Mouse (Mus musculus) 416B (cell line): ENCODE measurements around the gene Rab3il1.
A peak's percentile ranks its signal among the peaks of the same experiment; 100 is the strongest.

ENCODE experiments used
- DNase-seq: peaks from one replicate; pipeline ENCODE4 v3.0.0; 2011; ENCODE audit warnings: low read depth

The Rab3il1 gene

DNA sequence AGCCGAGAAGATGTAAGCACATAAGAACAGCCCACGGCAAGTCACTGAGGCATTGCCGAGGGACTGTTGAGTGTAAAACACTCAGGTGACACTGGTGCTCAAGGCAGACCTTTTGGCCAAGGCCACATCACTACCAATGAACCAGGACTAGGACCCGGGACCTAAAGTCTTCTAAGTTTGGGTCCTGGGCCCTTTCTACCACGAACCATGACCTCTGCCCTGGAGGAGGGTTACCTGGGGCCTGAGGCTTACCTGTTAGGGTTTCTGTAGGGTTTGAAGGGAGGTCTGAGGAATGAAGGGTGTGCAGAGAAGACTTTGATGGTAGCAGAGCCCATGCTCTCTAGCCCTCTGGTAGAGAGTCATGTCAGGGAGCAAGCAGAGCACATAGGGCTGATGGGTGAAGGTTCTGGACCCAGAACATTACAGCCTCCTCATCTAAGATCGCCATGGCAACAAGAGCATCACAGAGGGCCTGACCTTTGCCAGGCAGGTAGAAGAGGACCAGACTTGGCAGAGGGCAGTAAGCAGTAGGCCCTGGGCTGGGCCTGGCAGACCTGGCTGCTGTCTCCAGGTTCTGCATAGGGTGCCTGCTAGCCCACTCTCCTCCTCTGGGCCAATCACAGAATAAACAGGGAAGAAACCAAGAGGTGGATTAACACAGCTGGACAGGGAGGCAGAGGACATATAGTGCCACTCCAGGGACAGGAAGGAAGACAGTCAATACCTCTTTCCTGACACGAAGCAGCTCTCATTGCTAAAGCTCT is at the start of gene Rab3il1, which contains the start of gene Best1:
Gene Rab3il1, plus strand, starts transcription at position 464 of the 764 bp plus-strand sequence.
Gene Best1, minus strand, starts transcription at position 428 of the 764 bp plus-strand sequence.
- DNase-seq, result no peak

DNA sequence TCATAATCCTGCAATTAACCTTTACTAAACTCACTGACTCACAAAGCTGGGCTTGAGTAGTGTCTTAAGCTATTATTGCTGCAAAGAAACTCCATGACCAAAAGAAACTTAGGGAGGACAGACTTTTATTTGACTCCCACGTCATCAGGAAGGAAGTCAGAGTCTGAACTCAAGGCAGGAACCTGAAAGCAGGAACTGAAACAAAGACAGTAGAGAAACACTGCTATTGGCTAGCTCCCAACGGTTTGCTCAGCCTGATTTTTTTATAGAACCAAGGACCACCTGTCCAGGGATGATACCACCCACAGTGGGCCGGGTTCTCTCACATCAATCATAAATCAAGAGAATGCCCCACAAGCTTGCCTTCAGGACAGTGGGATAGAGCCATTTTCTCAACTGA is 49.1 kb upstream of the Rab3il1 start:
- no peak for DNase-seq

DNA sequence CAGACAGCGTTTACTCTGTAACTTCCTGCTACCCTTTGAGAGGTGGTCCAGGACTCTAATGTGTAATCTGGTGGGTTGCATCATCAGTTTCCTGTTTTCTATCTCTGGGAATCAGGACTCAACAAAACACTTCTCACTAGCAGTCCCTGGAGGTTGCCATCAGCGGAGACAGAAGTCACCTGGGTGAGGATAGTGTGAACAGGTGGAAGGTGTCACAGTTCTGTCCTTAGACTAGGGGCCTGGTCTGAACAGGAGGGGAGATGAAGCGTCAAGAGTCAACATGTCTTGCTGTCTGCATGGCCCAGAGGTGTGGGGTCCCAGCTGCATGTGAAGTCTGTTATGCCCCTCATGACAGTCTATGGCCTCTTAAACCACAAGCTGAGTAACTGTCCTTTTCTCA is 48.6 kb upstream of the Rab3il1 start:
- DNase-seq, result no peak

DNA sequence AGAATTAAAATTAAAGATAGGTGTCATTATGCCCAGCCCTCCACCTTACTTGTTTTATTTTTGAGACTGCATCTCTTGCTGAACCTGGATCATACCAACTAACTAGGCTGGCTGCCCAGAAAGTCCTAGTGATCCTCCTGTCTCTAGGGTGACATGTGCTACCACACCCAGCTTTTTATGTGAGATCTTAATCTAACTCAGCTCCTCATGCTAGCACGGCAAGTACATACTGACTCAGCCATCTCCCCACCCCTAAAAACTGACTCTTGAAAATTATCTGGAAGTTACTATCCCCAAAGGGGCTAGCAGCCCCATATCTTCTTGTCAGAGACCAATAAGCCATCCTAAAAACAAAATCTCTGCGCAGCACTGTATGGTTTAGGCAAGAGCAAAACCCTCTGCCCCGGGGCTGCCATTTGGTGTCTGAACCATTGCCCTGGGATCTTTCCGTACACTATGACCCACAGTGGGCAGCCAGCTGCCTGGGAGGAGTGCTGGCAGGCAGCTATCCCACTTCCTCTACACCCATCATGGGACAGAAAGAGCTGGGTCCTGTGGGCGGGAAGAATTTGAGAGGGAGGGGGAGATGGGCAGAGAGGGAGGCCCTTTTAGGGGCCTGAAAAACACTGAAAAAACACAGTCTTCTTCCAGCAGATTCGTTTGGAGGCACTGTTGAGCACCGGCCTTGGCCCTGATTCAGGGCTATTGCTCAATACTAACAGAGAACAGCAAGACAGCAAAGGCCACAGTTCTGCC is 47.2 kb upstream of the Rab3il1 start:
- DNase-seq, result peak; percentile 86

DNA sequence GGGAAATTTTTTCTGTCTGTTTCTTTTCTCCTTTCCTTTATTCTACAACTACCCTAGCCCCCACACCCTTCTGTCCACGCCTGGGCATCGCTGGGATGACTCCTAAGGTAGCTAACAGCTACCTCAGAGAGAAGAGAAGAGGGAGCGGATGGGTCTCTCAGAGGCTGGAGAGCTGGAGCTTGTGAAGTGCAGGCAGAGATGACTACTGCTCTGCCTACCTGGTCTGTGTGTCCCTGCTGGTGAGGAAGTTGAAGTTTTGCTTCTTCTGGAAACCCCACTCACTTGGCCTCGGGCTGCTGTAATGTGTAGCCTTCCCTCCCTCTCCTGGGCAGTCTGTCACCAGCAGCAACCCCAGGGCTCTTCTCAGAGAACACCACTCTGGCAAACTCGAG is 46.7 kb upstream of the Rab3il1 start:
- DNase-seq, result peak; percentile 68

DNA sequence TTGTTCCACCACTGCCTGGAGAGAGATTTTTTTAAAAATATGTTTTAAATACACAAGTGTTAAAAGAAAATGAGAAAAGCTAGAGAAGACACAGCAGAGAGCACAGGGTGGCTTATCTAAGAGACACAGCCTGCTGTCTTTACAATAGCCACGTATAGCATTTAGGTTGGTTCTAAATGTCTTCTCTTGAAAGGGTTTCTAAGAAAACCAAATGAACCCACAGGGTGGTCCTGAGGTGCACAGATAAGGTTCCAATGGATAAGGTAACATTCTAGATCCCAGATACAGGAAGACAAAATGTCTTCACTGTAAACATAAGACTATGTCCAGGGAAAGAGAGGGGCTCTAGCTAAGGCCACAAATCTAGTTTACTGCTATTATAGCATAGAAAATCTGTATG is 46.0 kb upstream of the Rab3il1 start:
- no peak for DNase-seq

DNA sequence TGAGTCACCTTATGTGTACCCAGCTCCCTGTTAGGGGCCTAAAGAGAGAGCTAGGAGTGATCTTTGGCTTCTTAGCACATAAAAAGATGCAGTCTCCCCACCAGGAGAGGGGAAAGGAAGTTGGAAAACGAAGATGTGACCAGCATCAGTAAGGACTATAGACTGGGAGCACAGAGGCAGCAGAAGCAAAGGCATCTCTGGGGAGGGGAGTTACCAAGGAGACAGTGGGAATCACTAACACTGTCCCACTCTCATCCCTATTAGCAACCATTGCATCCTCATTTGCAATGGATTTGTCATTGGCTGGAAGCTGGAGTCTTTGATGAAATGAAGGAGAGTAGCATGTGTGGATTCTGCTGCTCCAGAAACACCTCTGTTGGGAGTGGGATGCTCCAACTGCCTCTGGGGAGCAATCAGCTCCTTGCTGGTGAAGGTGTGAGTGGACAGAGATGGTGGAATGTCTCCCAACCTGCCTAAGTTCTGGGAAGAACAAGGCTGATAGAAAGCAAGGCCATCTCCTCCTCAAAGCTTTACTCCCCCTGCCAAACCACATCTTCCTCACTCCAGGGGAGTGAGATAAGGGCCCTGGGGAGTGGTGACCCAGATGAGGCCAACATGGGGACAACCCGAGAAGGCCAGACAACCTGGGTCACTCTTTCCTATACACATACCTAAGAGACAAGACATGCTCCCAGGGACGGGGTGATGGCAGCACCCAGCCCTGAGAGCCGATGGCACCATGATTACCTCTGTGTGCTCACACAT is 44.7 kb upstream of the Rab3il1 start:
- DNase-seq, result no peak

DNA sequence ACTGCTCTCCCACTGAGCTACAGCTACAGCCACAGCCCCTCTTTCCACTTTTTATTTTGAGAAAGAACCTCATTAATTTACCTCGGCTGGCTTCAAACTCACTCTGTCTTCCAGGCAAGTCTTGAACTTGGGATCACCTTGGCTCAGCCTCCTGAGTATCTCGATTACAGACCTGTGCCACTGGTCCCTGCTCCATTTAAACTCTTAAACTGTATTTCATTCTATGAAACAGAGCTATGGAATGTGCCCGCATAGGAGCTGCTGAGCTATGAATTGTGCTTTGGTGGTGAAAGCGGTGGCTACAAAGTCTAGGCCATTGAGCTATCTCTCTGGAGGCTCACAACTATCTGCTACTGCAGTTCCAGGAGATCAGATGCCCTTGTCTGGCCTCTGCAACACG is 43.5 kb upstream of the Rab3il1 start:
- no peak for DNase-seq

DNA sequence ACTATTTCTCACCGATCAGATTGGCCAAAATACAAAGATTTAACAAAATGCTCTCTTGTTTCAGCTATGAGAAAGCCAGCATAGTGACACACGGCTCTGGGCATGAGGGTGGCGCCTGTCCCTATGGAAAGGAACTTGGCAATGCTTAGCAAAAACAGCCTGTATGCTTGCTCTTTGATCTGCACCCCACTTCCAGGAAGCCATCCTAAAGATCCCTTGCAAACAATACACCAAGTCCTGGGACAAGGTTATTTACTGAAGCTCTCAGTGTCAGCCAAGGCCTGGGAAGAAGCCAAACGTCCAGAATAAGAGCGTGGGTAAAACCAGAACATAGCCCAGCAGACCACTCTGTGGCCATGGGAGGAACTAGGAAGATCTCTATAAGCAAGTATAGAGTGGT is 40.7 kb upstream of the Rab3il1 start:
- no peak for DNase-seq

DNA sequence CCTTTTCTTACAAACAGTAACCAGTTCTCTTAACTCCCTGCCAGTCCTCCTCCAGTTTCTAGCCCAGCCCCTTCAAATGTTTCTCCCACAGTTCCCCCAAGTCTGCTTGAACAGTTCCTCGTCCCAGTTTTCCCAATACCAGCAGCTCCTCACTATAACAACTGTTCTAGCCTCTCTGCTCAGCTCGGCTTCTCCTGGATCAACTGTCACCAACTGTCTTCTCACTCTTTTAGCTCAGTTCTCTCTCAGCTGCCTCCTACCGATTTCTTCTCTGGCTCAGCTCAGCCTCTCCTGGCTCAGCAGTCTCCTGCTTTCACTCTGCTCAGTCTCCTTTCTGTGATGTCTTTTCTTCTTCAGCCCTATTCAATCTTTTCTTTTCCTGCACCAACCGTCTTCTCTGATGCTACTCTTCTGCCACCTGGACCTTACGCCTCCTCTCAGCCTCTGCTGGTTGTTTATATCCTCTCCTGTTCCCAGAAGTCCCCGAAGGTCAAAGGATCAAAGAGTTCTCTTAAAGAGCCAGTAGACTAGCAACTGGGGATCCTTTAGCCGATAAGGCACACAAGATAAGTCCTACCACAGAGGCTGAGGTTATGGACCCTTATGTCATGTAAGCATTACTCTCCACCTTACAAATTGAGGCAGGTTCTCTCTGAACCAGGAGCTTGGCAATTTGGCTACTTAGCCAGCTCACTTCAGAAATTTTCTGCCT is 37.1 kb upstream of the Rab3il1 start:
- no peak for DNase-seq

DNA sequence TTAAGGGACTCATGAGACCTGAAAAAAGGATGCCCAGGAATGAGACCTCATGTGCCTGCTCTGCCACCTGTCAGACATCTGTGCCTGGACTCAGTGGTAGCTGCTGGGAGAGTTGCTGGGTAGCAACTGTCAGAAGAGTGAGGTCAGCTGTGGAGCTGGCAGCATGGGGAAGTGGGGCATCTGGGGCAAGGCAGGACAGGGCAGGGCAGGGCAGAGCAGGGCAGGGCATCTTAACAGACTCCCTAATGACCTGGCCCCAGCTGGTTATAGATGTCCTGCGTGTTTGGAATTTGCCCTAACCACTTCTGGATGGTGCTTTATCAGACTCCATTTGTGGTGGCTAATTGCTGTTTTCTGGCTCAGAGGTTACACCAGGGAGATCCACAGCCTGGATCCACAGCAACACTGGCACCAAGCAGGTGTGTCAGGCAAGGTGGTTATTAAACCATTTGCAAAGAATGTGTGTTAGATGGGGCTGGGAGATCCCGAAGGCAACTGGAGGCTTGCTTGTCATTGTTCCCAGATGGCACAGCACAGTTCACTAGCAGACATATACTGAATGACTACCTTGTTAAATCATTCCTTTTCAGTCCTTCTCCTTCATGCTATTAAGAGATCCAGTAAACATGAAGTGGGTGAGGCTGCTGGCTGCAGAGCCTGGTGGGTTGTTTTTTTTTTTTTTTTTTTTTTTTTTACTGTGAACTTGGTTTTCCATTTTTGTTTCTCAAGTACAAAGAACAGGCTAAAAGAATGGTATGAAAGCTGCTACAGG is 35.2 kb upstream of the Rab3il1 start:
- no peak for DNase-seq

DNA sequence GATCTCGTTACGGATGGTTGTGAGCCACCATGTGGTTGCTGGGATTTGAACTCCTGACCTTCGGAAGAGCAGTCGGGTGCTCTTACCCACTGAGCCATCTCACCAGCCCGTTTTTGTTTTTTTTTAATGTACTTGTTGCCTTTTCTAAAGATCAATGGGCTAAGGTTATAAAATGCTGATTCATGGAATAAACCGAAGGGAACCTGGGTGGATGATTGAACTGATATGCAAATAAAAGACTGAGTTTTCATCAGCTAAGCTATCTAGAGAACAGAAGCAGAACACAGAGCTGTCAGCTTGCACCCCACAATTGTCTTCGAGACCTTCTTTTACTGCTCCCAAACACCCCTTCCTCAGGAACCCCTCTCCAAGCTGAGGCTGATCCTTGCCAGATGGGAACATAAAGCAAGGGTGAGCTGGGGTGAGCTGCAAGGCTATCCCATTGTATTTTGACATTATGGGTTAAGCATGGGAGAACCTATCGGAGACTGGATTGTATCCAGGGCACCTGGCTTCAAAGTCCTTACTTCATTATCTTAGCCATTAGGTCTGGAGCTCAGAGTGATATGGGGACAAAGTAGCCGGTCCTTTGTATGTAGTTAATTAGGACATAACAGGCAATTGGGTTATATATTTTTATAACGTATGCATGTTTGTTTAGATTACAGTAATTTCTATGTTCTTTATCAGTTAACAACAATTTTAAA is 33.2 kb upstream of the Rab3il1 start:
- DNase-seq, result no peak

DNA sequence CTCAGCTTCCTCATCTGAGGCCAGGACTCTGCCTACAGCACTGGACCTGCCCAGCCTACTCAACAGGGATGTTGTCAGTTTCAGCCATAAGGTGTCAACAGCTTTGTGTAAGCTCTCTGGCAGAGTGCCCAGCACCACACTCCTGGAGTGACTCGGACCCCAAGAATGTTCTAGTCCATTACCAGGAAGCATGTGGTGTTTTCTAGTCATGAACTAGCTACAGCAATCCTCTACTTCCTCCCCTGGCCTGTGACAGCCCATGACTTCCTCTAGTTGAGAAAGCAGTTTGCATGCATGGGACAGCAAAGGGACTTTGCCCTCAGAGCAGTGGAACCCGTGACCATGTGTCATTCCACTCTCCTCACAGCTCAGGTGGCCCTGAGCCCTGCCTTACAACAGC is 26.6 kb upstream of the Rab3il1 start:
- peak; percentile 69 for DNase-seq

DNA sequence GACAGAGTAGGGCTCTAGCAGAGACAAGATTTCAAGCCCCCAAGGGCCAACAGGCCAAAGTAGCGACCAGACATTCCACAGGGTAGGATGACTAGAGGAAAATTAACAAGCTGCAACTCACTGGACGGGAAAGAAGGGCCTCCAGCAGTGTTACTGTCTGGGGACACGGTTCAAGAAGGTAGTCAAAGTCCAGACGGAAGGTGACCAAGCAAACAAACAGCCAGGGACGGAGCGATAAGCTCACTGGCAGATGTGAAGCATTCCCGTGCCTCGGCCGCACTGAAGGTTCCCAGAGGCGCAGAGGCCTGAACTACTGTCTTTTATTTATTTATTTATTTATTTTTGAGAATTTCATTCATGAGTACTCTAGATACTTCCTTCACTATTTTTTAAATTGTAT is 24.4 kb upstream of the Rab3il1 start:
- no peak for DNase-seq

DNA sequence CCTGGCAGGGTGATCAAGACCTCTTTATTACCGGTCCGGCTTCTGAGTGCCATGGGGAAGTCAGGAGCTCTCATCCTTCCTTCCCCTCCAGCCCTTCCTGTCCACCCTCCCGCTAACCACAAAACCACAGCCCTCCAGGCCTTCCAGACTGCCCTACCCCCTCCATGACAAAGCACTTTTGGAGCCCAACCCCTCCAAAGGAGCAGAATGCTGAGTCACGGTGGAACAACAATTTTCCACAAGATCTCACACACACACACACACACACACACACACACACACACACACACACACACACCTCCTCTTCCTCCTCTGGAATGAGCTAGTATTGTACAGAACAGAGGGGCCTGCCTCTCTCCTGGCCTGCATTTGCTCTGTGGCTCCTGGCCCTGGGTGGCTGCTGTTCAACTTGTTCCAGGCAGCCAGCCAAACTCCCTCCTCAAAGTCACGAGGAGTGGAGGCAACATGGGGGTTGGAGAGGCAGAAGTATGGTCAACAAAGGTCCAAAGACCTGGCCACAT is 23.0 kb upstream of the Rab3il1 start:
- peak; percentile 96 for DNase-seq

DNA sequence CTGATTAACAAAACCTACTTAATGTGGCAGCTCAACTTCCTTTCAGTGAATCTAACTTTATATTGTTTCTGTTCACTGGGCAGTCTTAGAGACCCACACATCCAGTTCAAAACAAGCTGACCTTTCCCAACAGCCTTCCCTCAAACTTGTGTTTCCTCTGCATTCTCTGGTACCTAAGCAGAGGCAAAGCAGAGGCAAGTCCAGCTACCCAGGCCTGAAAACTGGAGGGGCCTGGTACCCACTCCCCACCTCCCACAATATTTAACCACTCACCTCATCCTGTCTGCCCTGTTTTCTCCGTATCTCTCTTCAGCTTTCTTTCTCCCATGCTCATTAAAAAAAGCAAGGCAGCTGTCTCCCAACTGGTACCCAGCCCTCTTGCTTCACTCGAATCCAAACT is 22.3 kb upstream of the Rab3il1 start:
- DNase-seq, result no peak

DNA sequence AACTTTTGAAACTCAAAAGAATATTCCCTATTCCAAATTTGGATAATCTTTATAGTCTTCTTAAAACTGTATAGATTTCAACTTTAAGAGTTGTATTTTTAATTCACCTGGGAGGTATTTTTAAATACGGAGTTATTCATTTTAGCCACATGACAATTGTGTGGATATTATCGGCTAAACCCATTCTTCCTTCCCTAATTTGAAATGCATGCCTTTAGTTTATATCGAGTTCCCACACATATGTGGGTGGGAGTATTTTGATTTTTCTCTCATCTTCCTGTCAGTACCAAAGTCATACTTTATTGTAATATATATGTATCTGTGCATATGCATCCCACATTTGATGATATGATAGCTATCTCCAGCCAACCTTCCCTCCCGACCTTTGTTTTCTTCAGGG is 21.2 kb upstream of the Rab3il1 start, which contains the start of gene Fth1:
Gene Fth1, plus strand, starts transcription at position 341 of the 400 bp plus-strand sequence.
- no peak for DNase-seq

DNA sequence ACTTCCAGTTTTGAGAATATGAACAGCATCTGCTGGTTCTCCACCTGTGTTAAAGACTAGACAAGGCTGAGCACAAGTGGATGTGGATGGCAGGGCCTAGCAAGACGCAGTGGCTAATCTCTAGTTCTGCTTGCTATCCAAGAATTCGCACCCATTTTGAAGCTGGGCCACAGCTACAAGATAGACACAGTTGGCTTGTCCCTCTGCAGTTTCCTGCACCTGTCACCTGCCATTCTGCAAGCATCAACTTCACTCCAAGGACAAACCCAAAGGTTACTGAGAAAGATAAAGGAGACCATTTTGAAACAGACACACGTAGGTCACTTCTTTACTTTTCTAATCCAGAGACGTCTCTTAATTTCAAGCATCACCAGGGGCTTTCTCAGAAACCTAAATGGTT is 19.8 kb upstream of the Rab3il1 start:
- no peak for DNase-seq

DNA sequence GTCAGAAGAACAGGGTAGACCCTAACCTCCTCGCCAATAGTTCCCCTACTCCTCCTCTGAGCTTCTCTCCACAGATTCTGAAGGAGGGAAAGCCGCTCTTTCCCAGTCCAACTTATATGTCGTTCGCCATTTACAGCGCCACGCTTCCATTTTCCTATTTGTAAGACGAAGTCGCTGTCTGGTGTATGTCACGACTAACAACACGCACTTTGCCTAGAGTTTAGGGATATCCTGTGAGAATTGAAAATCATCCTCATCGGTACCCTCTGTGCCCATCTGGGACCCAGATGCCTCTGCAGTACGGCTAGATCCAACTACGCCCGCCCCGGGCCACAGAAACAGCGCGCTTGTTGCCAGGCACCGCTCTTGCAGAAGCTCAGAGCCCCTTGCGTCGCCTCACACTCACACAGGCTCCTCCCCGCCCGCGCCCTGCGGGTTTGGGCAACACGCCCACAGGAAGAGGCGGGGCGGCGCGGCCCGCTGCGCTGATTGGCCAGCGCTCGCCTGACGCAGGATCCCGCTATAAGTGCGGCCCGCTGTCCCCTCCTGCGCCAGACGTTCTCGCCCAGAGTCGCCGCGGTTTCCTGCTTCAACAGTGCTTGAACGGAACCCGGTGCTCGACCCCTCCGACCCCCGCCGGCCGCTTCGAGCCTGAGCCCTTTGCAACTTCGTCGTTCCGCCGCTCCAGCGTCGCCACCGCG is 19.2 kb upstream of the Rab3il1 start:
- DNase-seq, result peak; percentile 98
